Mouse (Mus musculus): Measurements from ENCODE around the gene Cfap221.

- TF ChIP-seq EP300 (optimal IDR thresholded peaks at IDR 0.05) = no peak
- peak; percentile 34; the same call in 1 of the 2 replicates for TF ChIP-seq CTCF (IDR thresholded peaks at IDR 0.05; ENCODE audit: low read depth)
These were observed 24.9 kb upstream of the Cfap221 start for GRCm38 (mm10) chr1:120021951-120022350.

All from stomach, postnatal 0 days (tissue).